Mouse (Mus musculus) gastrocnemius, postnatal 10 days (tissue): Measurements from ENCODE around the gene Ypel4. TPM values are rescaled to one million over a fixed set of nuclear protein-coding genes. Genes with fewer than 3 reads are reported as not detected.

Experiments used
- DNase-seq: peaks from one replicate; pipeline ENCODE4 v3.0.0; 2021; ENCODE audit warnings: mixed read lengths
- long read RNA-seq, 2 experiments: library from polyadenylated mRNA; stranded (forward); transcript quantifications; one replicate each; pipeline ENCODE4 v2.0.0; 2021
- total RNA-seq, 2 experiments: library from RNA; stranded (reverse); gene quantifications; 2 replicates each; pipeline ENCODE4 v1.2.3; 2021

Ypel4 gene
- total RNA-seq = 1 to 10 TPM in 1 of 2 experiments, under 1 TPM in 1; 0.49 to 1.4 TPM
- long read RNA-seq, experiment 1, partial matches to known transcripts = 1 of 2 reads
- long read RNA-seq, experiment 1, other reads (novel, unspliced or antisense) = 0 of 2 reads
- long read RNA-seq, experiment 2, partial matches to known transcripts = 1 of 1 reads
- long read RNA-seq, experiment 2, other reads (novel, unspliced or antisense) = 0 of 1 reads

DNA sequence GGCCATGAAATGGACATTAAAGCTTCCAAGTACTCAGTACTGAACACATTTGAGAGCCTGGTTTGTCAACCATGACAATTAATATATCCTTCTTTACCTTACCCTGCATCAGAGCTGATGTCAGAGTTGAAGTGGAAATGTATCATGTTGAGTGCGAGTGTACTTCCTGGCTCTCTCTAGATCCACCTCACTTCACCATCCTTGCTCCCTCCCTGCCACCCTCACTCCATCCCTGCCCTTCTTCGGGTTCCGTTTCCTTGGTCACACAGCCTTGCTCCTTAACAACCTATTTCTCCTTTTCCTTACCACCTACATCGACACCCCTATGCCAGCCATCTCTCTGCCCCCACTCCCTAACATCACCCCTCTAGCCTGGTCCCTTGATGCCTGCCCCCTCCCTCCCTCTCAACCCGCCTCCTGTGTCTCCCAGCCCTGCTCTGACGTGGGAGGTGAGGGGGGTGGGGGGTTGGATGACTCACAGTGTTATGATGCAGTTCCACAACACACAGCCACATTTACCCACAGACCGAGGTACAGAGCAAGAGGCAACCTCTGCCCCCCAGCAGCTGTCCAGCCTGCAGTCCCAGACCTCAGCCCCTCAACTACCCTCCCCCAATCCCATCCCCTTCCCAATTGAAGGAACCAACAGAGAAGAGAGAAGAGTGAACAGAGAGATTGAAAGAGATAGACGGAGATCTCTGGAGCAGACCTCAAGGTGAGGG, at the start of gene Ypel4:
Ypel4 (plus strand) TSS at position 480 of the 722 bp plus-strand sequence.
- DNase-seq = no peak

DNA sequence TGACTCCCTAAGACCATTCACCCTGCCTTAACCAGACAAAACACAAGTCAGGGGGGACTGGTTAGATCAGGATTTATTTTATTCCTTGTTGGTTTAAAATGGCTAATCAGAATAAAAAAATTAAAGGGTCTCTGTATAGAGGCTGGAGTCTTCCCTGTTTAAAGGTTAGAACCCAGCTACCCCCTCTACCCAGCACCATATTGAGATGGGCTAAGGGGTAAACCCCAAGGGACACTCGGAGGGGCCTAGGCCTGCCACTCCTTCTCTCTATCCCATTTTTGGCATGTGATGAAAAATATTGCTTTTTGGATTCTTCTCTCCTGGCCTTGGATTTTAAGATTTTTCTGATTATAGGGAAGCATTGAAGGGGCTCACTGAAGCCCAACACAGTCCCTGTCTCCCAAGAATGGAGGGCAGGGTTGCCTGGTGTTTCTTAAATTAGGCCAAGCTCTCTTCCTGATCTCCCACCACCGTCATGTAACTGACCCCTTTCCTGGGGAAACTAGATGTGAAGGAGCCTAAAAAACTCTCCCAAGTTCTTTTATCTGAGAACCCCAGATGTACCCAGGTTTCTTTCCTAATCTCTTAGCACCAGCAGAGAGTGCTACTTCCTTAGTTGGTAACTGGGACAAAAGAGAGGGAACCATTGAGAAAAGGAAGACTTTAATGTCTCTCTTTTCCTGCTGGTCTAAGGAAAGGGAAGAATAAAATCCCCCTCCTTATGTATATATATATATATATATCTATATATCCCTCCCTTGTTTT, 45.6 kb upstream of the Ypel4 start:
- no peak for DNase-seq

DNA sequence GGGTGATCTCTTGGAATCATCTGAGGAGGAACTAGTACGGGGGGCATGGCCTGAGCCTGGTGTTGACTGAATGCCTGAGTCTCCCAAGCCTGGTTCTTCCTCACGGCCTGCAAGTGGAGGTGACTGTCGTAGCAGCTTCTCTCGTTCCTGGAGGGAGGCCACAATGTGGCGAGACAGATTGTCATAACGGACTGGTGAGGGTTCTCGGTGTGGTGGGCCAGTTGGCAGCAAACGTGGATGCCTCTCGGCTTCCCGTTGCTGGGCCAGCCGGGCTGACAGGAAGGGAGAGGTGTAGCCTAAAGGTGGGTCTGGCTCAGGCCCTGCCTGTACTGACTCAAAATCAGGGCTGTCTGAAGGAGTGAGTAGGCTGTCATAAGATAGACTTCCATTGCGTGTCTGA, 43.8 kb upstream of the Ypel4 start:
- DNase-seq = no peak

DNA sequence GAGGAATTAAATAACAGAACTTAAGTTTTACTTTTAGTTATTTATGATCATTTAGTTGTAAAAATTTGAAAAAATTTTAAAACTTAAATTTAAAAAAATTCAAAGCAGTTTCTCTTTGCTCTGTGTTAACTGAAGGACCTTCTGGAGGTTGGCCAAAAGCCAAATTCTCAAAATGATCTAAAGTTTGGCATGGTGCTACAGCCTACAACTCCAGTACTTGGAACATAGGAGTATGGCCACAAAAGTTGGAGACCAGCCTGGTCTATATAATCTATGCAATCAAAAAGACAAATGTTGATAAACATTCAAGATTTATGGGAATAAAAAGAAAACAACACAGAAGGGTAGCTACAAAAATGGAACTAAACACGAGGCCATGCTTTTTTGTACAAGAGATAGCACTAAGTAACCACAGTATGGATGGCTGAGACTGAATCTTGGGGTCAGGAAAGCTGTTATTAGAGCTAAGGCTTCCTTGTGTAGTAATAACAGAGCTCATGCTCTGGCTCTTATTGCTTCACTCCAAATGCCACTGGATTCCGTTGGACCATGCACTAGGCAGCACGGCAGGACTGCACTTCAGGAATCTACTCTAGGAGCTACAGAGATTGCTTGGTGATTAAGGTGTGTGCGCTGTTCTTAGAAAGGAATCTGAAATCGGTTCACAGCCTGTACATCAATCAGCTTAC, 38.7 kb upstream of the Ypel4 start:
- no peak for DNase-seq

DNA sequence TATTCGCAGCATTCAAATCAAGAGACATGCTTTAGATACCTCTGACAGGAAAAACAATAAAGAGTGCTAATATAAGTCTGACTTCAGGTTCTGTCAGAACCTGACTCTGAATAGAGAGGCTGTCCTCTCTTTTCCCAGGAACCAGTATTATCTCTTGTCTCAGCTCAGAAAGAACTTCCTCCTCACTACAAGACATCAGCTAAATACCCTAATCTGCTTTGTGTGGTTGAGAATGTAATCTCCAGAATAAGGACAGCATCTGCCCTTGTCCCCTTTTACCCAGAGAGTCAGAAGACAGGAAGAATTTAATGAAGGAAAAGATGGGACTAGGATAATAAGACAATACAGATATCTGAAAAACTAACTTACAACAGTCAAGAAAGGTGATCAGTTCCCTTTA, 30.4 kb upstream of the Ypel4 start:
- no peak for DNase-seq

DNA sequence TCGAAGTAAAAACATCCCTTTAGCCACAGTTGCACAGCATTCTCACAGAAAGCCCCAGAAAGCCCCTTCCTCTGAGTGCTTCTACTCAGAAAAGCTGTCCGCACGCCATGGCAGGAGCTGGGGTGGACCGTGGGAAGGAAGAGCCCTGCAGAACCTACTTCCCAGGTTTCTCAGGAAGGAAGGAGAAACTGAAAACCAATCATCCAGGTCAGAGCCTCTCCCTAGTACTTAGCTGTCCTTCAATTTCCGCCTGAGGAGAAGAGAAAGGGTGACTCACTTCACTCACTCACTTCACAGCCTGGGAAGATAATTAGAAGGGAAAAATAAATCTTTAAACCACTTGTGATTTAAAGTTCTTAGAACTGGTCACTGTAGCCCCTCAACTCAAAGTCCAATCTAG, 29.5 kb upstream of the Ypel4 start:
- no peak for DNase-seq

DNA sequence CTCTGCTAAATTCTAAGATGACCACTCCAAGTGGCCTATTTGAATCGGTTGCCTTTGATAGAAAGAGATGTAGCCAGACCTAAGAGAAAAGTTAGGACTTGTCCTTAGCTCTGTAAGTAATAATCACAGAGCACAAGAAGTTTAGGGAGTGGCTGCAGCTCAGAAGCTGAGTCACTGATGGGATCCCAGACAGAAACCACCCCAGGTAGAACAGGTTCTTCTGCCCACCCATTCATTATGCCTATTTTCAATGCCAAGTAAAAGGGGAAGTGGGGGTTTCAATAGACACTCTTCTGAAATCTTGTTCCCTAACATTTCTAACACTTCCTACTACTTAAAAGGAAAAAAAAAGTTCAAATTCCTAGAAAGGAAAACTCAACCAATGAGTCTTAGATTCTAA, 28.6 kb upstream of the Ypel4 start:
- no peak for DNase-seq

DNA sequence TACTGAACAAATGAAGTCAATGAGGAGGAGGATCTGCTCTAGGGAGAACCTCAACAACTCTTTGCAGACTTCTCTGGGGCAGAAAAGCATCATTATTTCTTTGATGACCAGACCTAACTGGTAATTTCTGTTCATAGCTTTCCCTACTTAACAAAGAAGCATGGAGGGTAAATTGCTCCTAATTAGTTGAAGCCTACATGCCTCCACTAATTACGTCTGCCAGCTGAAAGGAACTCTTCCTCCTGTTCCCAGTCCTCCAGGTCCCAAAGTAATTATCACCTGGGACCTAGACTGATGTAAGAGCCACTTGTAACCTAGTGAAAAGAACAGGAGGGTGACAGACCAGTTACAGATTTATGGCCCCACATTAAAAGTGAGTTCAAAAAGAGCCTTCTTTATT, 26.3 kb upstream of the Ypel4 start:
- DNase-seq = no peak

DNA sequence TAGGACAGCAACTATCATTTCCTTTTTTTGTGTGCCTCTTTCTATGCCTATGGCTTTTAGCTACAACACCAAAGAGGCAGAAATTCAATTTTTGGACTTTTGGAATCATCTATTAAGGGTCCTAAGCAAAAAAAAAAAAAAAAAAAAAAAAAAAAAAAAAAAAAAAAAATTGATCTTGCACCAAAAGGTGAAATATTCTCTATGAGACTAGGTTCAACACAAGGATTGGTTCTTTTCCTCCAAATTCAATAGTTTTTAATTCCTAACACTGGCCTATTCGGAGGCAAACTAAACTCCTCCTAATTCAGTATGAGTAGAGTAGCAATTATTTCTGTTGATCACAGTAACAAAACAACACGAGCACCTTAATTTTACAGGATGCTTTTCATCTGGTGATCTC, 22.0 kb upstream of the Ypel4 start:
- no peak for DNase-seq

DNA sequence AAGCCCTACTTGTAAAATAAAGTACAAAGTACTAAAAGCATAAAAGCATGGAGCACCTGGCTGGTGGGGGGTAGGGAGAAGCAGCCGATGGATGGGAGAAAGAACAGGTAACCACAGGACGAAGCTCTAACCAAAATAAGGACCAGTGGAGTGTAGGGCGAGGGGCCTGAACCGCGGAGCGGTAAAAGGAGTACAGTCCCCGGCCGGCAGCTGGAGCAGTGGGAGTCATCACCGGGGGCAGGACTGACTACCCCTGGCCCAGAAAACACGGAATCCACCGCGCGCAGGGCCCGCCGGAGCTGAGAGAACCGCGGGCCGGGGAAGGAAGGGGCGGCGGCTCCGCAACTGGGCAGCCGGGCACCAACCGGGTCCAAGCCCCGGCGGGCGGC, 19.4 kb upstream of the Ypel4 start:
- no peak for DNase-seq

DNA sequence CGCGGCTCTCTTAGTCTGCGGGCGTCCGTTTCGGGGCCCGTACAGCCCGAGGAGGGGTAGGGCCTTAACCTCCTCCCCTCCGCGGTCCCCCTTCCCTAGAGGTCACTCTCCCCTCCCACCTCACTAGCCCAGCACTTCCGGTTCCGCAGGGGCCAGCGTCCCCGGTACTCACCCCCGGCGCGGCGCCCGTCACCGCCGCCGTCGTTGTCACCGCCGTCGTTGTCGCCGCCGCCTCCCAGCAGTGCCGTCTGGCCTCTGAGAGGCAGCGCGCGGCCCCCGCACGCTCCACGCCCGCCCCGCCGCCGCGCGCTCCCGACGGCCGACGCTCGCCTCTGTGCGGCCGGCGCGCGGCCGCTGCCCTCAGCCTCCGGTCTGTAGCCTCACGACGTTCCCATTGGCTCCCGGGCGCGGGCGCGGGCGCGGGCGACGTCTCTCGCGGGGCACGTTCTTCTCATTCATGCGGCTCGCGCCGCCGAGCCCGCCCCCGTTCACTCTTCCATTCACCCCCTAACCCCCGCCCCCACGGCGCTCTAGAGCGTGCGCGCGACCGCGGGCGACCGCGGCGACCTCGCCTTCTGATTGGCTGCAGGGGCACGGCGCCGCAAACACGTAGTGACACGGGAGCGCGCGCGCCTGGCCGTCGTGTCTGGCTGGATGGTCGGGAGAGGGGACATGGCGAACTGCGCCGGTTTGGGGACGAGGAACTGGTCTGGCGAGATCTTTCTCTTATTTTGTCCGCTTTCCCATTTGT, 18.9 kb upstream of the Ypel4 start, which contains the start of gene Zdhhc5:
Zdhhc5 (minus strand) TSS at position 370 of the 751 bp plus-strand sequence.
- peak; percentile 99 for DNase-seq

DNA sequence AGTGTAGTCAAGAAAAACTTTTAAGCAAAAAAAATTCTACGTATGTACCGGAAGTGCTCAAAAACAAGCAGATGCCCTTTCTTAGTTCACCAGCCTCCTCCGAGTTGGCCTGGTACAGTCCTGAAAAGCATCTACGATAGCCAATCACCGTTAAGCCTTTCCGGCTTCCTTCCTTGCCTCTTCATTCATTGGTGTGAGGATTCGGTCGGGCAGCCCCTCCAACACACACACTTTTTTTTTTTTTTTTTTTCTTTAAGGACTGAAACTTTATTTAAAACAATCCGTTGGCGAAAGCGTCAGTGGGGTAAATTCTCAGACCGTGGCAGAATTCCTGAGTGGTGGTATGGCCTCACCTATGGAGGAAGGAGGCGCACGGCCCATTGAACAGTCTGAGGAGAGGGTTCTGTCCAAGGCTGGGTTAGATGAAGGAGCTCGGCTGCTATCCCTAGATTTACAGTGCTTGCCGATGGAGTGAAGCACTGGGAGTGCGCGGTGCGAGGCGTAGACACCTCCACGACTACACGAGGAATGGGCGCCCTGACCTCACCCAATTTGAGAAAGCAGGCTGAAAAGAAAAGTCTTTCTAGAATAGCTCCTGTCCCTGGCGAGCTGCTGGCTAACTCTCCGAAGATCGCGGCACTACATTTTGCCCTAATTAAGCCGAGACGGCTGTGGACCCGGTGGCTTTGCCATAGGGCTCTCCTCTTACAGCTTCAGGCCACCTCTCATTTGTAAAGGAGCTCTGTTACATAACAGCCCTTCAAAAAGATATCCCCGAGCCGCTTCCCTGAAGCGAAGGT, 18.1 kb upstream of the Ypel4 start:
- peak; percentile 45 for DNase-seq

DNA sequence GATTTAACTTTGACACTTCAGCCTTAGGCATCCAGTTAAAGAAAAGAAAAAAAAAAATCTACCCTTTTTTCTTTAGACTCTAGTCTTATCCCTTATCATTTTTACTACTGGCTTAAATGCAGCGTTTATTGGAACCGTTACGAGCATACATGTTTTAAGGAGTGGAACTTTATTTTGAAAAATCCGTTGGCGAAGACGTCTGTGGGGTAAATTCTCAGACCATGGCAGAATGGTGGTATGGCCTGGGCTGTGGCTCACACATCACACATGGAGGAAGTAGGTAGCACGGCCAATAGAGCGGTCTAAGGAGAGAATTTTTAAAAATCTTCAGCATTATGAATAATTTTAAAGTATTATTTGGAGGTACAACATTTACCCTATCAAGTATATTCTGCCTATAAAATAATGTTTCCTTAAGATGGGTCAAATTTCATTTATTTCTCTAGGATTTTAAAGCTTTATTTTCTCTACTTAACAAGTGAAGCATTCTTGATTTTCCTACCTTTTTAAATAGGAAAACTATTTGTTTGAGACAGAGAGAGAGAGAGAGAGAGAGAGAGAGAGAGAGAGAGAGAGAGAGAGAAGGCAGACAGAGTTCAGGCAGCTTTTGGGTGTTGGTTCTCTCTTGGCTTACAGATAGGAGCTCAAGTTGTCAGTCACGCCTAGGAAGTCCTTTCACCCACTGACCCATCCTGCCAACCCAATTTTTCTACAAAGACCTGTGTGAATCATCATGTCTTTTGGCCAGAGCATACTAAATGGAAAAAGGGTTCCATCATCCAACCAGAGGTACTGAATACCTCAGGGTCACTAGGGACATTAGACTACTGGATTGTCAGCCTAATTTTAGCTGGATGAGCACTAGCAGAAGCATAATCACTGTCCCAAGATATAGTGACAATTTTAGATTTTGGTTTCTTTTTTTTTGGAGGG, 17.2 kb upstream of the Ypel4 start:
- no peak for DNase-seq

DNA sequence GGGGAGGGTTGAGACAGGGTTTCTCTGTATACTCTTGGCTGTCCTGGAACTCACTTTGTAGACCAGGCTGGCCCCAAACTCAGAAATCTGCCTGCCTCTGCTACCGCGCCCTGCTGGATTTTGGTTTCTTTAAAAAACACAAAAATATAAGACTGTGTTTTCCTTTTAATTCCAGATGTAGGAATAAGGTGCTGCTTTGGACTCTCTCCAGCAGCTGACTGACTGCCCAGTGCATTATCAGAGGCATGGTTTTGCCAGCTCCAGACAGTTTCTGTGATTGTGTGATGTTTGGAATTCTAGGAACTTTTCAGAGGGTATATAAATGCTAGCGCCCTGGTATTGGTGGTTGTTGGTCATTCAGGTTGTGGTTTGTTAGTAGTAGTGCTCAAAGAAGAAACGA, 16.5 kb upstream of the Ypel4 start:
- no peak for DNase-seq

DNA sequence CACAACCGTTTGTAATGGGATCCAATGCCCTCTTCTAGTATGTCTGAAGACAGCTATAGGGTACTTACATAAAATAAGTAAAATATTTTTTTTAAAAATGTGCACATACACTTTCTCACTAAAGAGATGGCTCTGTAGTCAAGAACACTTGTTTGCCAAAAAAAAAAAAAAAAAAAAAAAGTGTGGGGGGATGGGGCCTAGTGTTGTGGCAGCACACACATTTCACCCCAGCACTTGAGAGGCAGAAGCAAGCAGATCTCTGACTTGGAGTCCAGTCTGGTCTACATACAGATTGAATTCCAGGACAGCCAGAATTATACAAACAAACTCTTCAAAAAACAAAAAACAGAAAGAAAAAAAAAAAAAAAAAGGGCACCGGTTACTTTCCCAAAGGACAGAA, 13.1 kb upstream of the Ypel4 start:
- no peak for DNase-seq

DNA sequence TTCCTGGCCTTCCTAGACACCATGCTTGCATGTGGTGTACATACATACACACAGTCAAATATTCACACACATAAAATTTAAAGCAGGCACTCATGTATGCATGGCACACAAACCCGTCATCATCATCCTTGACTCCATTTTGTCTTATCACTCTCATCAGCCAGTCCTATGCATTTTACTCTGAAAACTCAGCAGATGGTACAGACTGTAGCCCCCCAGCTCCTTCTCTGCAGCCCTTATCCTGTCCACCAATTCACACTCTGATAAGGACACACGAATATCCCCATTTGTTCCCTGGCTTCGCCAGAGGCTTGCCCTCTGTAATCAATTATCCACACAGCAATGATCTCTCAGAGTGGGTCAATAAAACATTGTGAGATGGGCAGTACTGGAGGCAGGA, 12.7 kb upstream of the Ypel4 start:
- no peak for DNase-seq

DNA sequence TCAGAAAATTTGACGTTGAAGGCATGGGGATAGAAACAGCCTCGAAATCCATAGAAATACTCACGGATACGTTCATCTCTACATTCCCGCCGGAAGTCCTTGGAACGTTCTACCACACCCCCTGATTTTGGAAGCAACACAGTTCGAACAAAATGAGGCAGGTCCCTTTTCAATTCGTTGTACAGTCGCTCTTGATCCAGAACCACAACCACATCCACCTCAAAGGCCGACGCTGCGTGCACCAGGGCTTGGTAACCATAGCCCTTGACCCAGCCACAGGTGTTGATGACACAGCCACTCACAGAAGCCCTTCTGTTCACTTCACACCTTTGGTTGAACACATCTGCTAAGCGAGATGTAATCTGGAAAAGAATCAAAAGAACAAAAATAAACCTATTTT, 10.0 kb upstream of the Ypel4 start:
- DNase-seq = no peak

DNA sequence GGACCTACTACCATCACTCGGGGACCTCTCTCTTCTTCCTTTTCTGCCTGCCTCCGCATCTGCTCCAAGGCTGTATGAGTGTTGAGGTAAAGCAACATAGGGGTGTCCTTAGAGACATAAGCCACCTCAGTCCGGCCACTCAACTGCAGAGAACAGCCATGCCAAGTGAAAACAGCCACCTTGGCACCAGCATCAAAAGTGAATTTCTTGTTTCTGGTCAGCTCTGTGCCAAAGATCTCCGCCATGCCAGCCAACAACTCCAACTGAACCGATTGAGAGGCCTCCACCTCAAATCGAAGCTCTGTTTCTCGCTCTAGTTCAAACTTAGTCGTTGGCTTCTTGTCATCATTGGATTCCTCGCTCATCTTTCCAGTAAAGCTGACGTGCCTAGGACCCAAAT, 8.1 kb upstream of the Ypel4 start:
- no peak for DNase-seq

DNA sequence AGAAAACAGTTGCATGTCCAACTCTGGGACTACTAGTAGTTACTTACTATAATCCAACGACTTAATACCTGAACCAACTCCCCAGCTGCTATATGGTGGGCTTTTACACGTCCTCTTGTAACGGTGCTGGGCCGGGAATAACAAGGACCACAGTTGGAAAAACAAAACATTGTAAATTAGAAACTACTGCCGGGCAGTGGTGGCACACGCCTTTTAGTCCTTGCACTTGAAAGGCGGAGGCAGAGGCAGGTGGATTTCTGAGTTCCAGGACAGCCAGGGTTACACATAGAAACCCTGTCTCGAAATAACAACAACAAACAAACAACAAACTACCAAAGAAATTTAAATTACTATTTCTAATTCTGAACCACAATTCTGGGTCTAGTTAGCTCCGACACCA, 7.1 kb upstream of the Ypel4 start:
- DNase-seq = no peak
